Mouse (Mus musculus) adrenal gland (tissue): ENCODE data around the gene Iscu.
"Not testable (repeated sequence)": the region's sequence is repeated elsewhere in the genome, so short reads cannot be mapped to it uniquely, and the experiment has no call there.

Source experiments
- intact Hi-C: fragments of 180-260 bp; cut with DNase I; formaldehyde crosslinking; loops from one replicate; pipeline ENCODE4 v1.15.1; 2025

Gene Iscu

GRCm38 (mm10) chr5:113782624-113783023, 10.1 kb downstream of the Iscu start:
- intact Hi-C loops: no loop called here

DNA sequence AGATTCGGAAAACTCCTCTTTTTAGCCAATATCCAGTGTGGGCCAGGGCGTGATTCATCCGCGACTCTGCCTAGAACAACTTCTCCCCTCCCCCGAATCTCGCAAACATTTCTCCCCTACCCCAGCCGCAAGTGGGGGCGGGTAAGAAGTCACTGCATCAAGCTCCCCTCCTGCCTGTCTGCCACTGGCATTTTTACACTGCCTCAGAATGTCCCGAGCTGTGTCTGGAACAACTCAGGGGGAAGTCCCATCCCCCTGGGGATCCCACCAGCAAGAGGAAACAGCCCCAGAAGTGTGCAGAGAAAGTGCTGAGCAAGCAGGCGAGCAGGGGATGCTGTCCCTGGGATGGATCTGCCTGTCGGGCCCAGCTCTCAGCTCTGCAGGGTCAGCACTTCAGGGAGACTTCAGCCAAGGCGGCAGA, 11.0 kb downstream of the Iscu start:
- intact Hi-C loops: no loop called here

- intact Hi-C loops: not testable (repeated sequence)
Measured at GRCm38 (mm10) chr5:113784104-113784503, 11.6 kb downstream of the Iscu start.

- intact Hi-C loops: no loop called here
Measured at GRCm38 (mm10) chr5:113786985-113787384, 14.4 kb downstream of the Iscu start.

- intact Hi-C loops: no loop called here
Measured at GRCm38 (mm10) chr5:113788645-113789044, 16.1 kb downstream of the Iscu start.

DNA sequence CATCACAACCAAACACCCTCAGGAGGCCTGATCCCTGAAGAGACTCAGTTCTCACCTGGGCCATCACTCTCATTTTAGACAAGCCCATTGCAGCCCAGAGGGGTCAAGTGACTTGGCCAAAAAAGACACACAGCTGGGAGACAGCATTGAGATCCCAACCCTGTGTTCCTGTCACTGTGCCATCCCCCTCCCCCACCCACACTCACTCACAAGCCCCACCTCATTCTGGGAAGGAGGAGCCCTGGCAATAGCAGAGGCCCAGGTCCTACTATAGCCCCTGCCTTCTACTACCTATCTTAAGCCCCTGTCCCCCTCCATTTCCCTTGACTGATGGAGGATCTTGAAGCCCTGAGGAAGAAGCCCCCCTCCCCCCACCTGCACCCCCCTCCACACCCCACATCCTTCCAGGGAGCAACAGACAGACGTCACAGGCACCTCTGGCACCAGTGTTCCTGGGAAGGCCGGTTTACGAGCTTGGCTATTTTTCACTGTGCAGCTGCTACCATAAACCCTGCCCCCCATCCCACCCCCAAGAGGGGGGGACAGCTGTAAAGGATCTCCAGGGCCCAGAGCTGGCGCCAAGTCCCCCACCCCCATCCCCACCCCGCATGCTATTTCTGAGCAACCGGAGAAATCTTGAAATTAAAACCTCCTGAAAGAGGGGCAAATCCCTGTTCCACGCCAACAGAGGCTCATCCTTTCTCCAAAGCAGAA, 16.7 kb downstream of the Iscu start:
- intact Hi-C loops: no loop called here

DNA sequence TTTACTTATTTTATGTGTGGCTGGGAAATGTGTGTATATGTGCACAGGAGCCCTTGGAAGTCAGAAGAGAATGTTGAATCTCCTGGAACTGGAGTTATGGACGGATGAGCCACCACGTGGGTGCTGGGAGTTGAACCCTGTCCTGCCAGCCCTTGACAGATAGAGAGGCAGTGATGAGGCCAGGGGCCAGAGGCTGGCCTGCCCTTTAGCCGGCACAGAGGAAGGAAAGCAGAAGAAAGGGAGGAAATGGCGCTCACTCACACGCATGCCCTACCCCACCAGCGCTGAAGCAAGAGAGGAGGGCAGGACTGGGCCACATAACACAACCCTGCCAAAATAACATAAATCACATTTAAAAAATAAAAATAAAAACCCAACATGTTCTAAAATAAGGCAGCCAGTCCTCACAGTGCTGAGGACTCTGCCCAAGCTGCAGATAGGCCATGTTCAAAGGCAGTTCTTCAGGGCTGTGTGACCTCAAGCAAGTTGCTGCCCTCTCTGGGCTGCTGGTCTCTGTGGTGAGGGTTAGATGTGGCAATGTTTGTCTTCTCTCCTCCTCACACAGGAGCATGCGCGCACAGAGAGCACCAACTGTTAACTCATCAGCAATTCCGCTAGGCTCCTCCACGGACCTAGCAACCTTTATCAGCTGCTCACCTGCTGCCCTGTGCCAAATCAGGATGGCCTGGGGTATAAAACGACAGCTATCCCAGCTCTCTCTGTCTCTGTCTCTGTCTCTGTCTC, 18.1 kb downstream of the Iscu start:
- intact Hi-C loops: no loop called here

DNA sequence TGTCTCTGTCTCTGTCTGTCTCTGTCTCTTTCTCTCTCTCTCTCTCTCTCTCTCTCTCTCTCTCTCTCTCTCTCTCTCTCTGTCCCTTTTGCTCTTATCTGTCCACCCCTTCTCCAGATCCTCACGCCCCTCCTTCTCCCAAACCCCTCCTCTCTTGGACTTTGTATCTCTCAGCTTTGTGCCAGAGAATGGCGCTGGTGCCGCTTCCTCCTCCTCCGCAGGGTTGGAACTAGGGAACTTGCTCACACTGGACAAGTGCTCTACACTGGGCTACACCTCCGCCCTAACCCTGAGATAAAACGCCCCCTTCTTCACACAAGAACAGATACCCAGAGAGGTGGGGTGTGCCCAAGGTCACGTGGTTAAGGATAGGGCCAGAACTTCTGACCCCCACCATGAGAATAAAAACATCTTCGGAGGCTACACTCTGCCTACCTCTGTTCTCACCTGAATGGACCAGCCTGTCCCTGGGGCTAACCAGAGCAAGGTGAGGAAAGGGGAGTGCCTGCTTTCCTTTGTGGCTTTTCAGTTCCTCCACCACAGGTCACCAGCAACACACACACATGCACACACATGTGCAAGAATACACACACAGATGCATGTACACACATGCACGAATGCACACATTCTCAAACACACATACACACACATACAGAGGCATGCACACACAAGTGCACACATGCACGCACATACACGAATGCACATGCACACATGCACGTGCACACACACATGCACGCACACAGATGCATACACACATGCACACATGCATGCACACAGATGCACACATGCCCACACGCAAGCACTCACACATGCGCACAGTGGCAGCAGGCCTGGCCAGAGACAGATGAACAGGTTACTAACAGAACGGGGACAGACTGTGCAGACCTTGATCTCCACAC, 18.9 kb downstream of the Iscu start:
- intact Hi-C loops: no loop called here

DNA sequence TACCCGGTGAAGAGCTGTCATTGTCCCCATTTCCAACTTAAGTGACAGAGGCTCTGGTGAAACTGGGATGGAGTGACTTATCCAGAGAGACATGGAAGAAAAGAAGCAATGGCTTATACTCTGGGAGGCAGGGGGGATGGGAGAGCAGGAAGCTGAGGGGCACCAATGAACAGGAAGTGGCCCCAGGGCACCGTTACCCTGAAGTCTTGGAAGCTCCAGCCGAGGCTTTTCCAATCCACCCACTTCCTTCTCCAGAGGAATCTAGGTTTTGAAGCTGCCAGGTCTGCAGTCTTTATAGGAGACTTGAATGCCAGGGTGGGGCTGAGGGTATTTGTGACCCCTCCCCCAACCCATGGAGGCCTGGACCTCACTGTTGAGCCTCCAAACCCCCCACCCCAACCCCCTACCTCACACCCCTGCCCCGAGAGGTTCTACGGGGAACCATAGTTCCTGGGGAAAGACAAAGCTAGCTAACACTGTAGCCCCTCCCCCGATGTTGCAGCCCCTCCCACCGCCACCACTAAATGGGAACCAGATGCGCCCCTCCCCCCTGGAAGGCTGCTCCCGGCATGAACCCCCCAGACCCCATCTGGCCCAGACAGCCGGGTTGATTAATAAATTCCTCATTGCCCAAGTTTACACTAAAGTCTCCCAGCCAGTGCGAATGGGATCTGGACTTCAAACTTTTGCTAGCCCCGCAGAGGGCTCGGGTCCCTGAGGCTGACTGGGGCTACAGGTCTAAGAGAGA, 24.0 kb downstream of the Iscu start:
- intact Hi-C loops: no loop called here

GRCm38 (mm10) chr5:113797149-113797882, 24.8 kb downstream of the Iscu start:
- intact Hi-C loops: no loop called here

DNA sequence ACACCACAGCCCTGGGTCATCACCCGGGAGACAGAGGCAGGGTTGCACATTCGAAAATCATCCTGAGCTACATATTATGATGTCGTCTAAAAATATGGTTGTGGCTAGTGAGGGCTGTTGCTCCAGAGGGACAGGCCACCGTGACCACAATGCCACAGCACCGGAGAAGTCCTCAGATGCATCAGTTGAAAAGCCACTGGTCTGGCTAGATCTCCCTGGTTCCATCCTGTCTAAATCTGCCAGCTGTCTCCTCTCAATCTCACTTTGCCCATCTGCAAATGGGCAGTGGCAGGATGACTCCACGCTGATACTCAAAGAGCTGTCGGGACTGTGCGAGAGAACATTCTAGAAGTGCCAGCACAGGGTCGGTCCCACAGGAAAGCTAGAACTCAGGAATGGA, 26.0 kb downstream of the Iscu start:
- intact Hi-C loops: no loop called here

DNA sequence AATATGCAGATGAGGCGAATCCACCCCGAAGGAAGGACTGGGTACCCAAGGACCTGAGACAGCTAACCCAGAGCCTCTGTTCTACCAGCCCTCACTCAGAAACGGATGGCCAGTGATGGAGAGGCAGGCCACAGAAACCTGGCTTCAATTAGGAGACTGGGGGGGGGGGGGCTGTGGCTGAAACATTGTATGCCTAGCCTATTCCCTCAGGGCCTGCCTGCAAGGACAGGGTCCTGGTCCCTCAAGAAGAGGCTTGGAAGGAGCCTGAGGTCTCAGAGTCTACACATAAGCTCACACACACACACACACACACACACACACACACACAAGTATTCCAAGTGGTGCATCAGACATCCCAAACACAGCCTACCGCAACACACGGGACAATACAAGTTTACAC, 27.1 kb downstream of the Iscu start:
- intact Hi-C loops: no loop called here

DNA sequence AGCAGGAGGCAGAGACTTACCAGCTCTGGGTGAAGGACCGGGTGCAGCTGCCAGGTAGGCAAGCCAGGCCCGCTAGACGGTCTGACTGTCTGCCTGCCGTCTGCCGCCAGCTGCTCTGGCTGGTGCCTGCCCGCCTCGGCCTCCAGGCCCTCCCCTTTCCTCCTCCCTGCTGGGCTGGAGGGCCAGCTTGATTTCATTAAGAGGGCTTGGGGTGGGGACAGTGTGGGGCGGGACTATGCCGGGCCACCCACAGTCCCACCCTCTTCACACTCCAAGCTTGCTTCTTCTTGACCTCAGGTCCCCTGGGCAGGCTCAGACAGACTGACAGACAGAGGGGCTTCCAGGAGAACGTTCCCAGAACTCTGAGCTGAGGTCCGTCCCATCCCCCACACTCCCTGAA, 27.7 kb downstream of the Iscu start, which contains the start of gene Tmem119:
Gene Tmem119 (minus strand): TSS at position 237 of the 400 bp plus-strand sequence.
- intact Hi-C loops: no loop called here

DNA sequence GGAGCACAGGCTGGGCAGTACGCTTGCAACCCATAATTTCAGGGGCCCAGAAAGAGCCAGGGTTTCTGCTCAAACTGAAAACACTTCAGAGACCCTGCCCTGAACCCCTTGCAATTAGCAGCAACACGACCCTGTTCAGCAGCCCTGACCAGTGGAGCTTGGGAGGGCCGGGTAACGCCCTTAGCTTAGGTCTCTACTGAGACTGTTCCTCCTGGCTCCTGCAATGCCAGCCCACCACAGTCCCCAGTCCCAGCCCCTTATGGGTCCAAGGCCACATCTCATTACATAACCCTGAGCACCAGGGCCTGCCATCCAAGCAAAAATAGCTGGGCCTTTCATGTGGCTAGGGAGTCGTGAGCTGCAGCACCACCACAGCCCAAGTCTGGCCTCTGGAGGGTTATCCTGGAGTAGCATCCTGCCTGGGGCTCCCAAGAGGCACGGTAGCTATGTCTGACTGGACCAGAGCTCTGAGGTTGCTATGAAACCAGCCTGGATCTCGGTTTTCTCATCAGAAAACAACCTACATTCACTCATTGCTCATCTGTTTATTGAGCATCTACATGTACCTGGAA, 31.9 kb downstream of the Iscu start:
- intact Hi-C loops: no loop called here

DNA sequence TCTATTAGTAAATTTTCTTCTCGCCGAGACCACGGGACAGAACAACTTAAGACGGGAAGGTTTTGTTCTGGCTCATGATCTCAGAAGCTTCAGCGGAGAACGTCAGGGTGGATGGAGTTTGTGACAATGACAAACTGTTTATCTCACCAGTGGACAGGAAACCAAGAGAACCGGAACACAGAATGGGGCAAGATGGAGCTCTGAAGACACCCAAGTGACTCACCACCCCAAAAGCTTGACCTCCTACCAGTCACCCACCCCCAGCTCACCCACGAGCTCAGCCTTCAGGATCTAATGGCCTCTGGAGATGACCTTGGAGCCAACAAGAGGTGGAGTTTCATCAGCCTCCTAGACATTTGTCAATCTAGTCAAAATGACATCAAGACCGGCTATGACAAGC, 32.8 kb downstream of the Iscu start:
- intact Hi-C loops: no loop called here

- intact Hi-C loops: no loop called here
Measured at GRCm38 (mm10) chr5:113806414-113806813, 33.9 kb downstream of the Iscu start.

GRCm38 (mm10) chr5:113807712-113808111, 35.2 kb downstream of the Iscu start:
- intact Hi-C loops: no loop called here

DNA sequence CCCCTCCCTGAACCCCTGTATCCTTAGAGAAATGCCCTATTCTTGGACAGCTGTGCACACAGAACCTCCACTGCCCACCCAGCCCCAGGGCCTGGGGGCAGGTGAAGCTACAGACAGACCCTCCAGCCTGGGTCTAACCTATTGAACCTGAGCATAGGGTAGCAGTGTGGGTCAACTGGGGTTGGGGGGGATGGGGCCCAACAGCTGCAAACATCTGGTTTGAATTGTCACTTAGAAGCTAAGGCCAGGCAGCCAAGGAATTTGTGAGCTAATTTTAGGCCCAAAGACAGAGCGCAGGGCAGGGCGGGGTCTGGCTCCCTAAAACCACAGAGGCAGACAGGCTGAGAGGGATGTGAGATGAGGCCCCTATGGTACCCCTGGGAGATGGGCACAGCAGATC, 35.6 kb downstream of the Iscu start:
- intact Hi-C loops: no loop called here

GRCm38 (mm10) chr5:113810111-113810510, 37.6 kb downstream of the Iscu start:
- intact Hi-C loops: loop anchor here (10.0 kb wide), 2 partner anchors 75 to 445 kb away; partner anchors contain the start of gene Ficd
